Mouse (Mus musculus): Measurements from ENCODE around the gene Glis2.

The Glis2 gene

DNA sequence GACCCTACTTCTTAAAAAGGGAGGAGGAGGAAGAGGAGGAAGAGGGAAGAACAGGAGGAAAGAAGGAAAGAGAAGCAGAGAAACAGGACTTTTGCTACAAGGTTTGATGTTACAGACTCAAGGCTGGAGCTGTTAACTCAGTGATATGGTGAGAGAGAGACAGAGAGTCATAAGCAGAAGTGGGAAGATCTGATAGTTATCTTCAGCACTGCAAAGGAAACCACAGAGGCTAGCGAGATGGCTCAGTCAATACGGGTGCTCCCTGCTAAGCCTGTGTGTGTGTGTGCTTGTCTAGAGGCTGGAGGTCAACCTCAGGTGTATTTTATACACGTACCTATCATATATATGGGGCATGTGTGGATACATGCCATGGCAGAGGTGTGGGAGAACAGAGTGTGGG lies 10.7 kb upstream of the Glis2 start:
- DNase-seq (ENCODE audit: low spot score), result no peak

DNA sequence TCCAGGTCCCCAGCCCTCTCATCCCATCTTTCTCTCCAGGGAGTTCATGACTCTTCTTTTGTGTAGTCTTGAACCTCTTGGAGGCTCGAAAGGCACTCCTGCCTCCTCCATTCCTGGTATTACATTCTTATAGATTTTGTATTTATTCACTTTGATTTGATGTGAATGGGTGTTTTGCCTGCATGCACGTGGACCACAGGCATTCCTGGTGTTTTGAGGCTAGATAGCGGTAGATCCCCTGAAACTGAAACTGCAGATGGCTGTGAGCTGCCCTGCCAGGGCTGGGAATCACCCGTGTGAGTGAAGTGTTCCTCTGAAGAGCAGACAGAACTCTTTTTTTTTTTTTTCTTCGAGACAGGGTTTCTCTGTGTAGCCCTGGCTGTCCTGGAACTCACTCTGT lies 10.1 kb upstream of the Glis2 start:
- no peak for DNase-seq (ENCODE audit: low spot score)

DNA sequence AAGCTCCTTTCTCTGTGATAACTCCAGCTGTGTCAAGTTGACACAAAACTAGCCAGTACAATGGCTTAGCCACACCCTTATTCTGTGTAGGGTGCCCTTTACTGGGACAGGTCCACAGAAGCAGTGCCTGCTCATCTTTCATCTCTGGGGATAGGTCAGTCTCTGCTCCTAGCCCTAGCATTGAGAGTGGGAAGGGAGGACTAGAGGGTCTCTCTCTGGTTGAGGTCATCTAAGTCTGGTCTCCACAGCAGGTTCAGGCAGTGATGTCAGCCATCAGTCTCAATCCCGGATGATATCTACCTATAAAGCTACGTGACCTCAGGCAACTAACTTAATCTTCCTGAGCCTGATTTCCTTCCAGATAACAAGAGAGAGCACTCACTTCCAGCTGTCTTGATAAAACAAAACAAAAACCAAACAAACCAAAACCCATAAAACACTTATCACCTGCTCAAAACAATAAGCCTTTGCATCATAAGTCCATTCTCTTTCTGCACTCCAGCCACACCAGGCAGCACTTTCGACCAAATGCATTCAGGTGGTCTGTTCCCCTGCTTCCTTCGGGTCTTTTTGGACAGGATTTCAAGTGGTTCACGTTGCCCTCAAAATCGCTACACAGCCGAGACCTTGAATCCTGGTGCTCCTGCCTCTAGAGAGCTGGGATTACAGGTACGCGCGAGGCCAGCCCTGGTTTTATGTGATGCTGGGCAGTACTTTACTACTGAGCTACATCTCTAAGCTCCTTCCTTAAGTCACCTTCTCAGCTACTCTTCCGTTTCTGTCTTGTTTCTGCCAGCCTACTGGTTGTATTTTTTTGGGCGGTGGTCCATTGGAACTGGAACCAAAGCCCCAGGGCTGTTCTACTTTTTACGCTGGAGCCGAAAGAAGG lies 8.6 kb upstream of the Glis2 start:
- DNase-seq (ENCODE audit: low spot score), result no peak

GRCm38 (mm10) chr16:4586531-4587123 lies 7.9 kb upstream of the Glis2 start:
- peak; percentile 98 for DNase-seq (ENCODE audit: low spot score)

GRCm38 (mm10) chr16:4587516-4588210 lies 6.8 kb upstream of the Glis2 start:
- DNase-seq (ENCODE audit: low spot score), result peak; percentile 44

DNA sequence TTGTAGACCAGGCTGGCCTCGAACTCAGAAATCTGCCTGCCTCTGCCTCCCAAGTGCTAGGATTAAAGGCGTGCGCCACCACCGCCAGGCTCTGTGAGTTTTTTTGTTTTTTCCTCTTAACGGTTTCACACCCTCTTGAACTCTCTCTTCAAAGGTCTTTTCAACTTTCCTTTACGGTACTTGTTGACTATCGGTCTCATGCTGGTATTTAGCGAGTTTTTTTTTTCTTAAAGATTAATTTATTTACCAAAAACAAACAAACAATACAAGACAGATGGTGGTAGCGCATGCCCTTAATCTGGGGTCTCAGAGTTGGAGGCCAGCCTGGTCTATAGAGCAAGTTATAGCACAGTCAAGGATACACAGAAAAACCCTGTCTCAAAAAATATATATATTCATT lies 4.3 kb upstream of the Glis2 start:
- no peak for DNase-seq (ENCODE audit: low spot score)

DNA sequence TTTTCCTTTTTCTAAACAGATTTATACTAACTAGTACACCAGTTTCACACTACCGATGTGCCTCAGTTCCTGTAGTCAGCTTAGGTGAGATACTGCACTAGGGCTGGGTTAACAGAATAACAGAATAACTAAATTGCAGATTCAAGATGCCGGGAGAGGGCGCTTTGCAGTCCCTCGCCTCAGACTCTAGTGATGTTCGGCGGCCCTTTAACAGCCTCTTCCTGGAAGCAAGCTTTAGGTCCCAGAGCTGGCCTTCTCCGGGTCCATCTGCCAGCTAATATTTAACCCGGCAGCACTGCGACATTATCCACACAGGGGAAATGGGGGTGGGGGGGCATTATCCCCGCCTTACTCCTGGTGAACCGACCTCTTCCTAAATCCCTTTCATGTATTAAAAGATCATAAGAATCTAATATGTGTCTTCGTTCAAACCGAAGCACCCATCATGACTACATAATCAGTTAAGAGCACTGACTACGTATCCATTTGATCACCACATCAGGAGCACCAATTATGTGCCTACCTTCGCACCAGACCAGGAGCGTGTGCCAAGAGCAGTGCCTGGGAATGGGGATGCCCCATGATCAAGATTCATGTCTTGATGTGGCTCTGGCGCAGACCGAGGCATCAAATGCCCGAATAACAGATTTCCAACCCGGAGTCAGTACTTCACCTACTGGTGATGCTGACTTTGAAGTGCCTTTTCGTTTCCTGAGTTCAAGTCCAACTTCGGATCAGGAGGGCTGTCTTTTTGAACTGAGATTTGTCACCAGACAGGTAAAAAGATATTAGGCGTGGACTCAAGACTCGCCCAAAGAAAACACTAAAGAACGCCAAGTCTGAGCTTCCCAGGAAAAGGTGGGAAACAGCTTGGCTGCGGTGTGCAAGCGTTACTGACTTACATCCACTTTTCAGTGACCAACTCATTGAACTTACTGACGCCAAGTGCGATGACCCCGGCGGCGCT lies 1.3 kb upstream of the Glis2 start:
- peak; percentile 77 for DNase-seq (ENCODE audit: low spot score)

DNA sequence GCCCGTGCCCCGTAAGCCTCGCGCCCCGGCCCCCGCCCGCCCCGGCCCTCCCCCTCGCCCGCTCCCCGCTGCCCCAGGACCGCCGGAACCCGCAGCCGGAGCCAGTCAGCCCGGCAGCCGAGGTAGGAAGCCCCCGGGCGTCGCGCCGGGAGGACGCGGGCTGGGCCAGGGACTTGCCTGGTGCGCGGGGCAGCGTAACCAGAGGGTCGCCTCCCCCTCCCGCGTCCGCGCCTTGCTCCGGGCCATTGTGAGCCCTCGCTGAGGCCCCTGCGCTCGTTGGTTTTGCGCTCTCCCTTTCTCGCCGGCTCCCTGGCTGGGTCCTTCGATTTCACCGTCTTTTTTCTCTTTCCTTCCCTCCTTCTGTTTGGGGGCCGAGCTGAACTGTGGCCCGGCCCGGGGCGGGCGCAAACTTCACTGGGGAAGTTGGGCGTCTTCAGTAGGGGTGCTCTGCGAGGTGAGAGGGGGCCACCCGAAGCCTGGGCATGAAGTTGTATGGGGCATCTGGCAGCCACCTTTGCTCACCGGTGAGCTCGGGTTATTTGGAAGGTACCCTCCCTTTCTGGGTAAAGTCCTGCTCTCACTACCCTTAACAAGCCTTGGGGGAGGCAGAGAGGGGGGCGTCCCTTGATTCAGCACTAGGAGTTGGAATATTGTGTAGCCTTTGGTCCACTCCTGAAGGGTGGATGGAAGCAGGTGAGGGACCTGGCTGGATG lies 457 bp downstream of the Glis2 start:
- peak; percentile 75 for DNase-seq (ENCODE audit: low spot score)

DNA sequence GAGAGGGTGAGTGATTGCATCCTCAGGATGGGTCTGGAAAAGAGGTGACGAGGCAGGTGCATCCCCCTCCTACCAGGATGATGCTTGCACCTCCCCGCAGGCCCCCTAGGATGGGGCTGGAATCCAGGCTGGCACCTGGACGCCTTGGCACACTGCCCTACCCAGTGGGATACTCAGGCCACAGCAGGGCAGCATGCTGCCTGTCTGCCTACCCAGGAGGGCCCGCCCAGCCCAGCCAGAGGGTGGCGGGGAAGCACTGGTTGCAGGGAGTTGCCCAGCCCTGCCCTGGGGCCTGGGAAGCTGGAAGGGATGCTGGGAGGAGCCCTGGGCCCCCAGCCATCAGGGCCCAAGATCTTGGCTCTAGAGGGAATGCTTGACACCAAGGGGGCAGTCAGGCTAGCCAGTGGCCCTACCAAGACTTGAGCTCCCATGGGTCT lies 1.0 kb downstream of the Glis2 start:
- DNase-seq (ENCODE audit: low spot score), result peak; percentile 78

GRCm38 (mm10) chr16:4596141-4596728 lies 1.7 kb downstream of the Glis2 start:
- DNase-seq (ENCODE audit: low spot score), result no peak

GRCm38 (mm10) chr16:4596836-4597235 lies 2.3 kb downstream of the Glis2 start:
- no peak for DNase-seq (ENCODE audit: low spot score)

DNA sequence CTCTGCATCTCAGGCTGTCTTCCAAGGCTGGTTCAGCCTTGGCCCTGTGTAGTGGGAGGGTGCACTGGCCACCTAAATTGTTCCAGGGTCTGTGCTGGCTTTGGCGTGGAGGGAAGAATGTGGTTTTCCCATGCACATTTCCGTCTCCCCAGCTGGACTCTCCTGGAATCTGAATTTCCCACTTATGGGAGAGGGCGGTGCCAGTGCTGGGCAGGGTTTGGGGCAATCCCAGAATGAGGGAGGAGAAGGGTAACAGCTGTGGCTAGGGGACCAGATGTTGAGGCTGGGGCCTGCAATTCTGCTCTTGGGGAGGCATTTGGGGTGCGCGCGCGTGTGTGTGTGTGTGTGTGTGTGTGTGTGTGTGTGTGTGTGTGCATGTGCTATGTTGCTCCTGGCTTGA lies 2.8 kb downstream of the Glis2 start:
- DNase-seq (ENCODE audit: low spot score), result peak; percentile 64

DNA sequence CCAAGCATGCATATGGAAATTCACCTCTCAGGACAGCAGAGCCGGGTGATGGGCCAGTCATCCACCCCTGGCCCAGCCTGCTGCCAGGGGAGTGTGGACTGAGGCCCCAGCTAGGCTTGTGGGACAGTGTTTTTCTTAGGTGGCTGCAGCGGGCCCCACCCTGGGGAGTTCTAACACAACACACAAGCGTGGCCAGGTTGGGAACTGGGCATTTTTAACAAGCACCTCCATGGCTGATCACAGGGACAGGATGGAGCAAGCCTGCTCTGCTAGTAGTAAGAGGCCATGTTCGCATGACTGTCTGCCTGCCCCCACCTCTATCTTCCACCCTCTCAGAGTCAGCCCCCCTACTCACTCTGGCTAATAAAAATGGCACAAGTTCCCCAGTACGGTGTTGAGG lies 3.5 kb downstream of the Glis2 start:
- no peak for DNase-seq (ENCODE audit: low spot score)

DNA sequence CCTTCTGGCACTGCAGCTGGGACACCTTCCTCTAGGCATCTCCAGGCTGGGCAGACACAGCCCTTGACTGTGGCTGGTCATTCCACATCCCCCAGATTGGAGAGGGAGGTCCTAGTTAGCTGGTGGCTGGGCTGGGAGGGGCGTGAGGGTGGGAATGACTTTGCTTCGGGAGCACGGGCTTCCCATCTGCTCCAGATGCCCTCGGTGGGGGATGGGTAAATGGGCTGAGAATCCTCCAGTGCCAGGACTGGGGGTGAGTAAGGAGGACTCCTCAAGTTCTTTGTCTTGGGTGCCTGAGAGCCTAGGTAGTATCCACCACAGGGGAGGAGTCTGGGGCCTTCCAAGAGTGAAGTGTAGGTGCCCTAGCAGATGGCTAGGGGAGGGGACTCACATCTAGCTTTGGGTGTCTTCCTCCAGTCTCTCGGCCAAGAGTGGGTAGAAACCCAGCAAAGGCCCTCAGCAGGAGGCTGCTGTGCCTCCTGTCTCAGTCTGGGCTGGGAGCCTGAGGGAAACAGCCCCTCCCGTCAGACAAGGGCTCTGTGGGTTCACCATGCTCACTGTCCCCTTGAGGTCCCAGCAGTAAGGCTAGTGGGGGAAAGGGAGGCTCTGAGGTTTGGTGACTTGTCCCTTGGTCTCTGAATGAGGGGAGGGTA lies 4.5 kb downstream of the Glis2 start:
- no peak for DNase-seq (ENCODE audit: low spot score)

DNA sequence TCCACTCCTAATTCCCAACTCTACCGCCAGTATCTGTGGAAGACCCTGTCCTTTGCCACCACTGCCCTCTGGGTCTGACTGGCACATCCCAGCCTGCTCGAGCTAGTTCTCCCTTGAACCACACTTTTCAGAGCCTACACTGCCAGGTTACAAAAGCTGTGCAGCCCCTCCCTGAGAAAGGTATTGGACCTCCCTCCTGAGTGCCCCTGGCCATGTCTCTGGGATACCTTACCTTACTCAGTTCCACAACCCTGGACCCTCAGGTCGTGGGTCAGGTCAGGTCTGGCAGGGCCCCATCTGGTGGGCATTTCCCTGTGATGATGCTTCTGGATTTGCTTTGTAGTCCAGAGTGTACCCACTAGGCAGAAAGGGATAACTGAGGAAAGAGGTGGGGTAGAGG lies 5.1 kb downstream of the Glis2 start:
- DNase-seq (ENCODE audit: low spot score), result no peak

- no peak for DNase-seq (ENCODE audit: low spot score)
Observed at GRCm38 (mm10) chr16:4600701-4601310, 6.3 kb downstream of the Glis2 start.

DNA sequence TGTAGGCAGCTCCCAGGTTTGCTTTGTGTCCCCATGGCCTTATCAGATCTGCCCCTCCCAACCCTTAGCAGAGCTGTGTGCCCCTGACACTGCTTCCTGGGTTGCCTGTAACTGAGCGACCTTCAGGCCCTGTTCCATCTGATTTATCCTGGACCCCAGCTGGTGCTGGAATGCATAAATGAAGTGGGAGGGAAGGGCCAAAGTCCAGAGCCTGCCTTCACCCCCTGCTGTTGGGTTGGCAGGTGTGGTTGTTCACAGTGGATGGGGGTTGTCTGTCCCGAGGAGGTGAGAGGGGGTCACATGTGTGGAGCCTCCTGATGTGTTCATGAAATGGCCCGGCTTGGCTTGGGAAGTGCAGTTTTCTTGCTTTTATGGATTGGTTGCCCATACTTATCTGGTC lies 7.7 kb downstream of the Glis2 start:
- DNase-seq (ENCODE audit: low spot score), result no peak

GRCm38 (mm10) chr16:4602766-4603452 lies 8.4 kb downstream of the Glis2 start:
- peak; percentile 66 for DNase-seq (ENCODE audit: low spot score)

GRCm38 (mm10) chr16:4603453-4603837 lies 8.9 kb downstream of the Glis2 start:
- no peak for DNase-seq (ENCODE audit: low spot score)

Data from testis, postnatal 10 days (tissue).